Mouse (Mus musculus): ENCODE measurements at regions not wholly inside any gene's neighbourhood (a gene's known extent, or its start where the extent isn't known, plus 50 kb on each side); places are given as distances from the start of the nearest gene placed in this dataset.

GRCm38 (mm10) chr14:111270239-111270638 is 404.7 kb upstream of the Slitrk5 start:
- Histone ChIP-seq H3K27ac (ENCODE audit: insufficient read depth, low read length) (no peak overlapping the region), H3K9ac (ENCODE audit: low read depth, poor library complexity, severe bottlenecking) (no peak overlapping the region), H3K27me3 (ENCODE audit: control insufficient read depth, insufficient read depth, low read length, poor library complexity, severe bottlenecking) (no peaks in the 10 kb centered on the region), H3K4me1 (ENCODE audit: control insufficient read depth, insufficient read depth, low read length) (no peaks in the 10 kb centered on the region), H3K36me3 (ENCODE audit: control insufficient read depth, insufficient read depth, low read length, poor library complexity, severe bottlenecking) (no peaks in the 10 kb centered on the region), H3K9me3 (replicated peaks; ENCODE audit: control insufficient read depth, insufficient read depth, low read length, poor library complexity, severe bottlenecking) (no peaks in the 10 kb centered on the region), H3K4me3 (ENCODE audit: low read depth, low read length) (no peak overlapping the region)
- TF ChIP-seq EP300 (IDR thresholded peaks at IDR 0.05; ENCODE audit: insufficient read depth, low read depth, low read length) = no peak
- no peak for TF ChIP-seq POLR2A (IDR thresholded peaks at IDR 0.05; ENCODE audit: insufficient read depth, low read length)
- TF ChIP-seq CTCF (IDR thresholded peaks at IDR 0.05; ENCODE audit: low read depth, low read length) = no peak

GRCm38 (mm10) chr14:111281354-111281753 is 393.5 kb upstream of the Slitrk5 start:
- no peak overlapping the region for H3K9ac ChIP-seq (ENCODE audit: low read depth, poor library complexity, severe bottlenecking)
- no peak overlapping the region for H3K4me3 ChIP-seq (ENCODE audit: low read depth, low read length)
- H3K27me3 ChIP-seq (ENCODE audit: control insufficient read depth, insufficient read depth, low read length, poor library complexity, severe bottlenecking) = no peaks in the 10 kb centered on the region
- H3K9me3 ChIP-seq (replicated peaks; ENCODE audit: control insufficient read depth, insufficient read depth, low read length, poor library complexity, severe bottlenecking) = no peaks in the 10 kb centered on the region
- H3K27ac ChIP-seq (ENCODE audit: insufficient read depth, low read length) = no peak overlapping the region
- no peaks in the 10 kb centered on the region for H3K4me1 ChIP-seq (ENCODE audit: control insufficient read depth, insufficient read depth, low read length)
- TF ChIP-seq EP300 (IDR thresholded peaks at IDR 0.05; ENCODE audit: insufficient read depth, low read depth, low read length) = no peak
- no peak for TF ChIP-seq POLR2A (IDR thresholded peaks at IDR 0.05; ENCODE audit: insufficient read depth, low read length)
- no peak for TF ChIP-seq CTCF (IDR thresholded peaks at IDR 0.05; ENCODE audit: low read depth, low read length)
- no peaks in the 10 kb centered on the region for H3K36me3 ChIP-seq (ENCODE audit: control insufficient read depth, insufficient read depth, low read length, poor library complexity, severe bottlenecking)

GRCm38 (mm10) chr14:111283681-111284461 is 391.0 kb upstream of the Slitrk5 start:
- TF ChIP-seq EP300 (IDR thresholded peaks at IDR 0.05; ENCODE audit: insufficient read depth, low read depth, low read length) (no peak), POLR2A (IDR thresholded peaks at IDR 0.05; ENCODE audit: insufficient read depth, low read length) (no peak), CTCF (IDR thresholded peaks at IDR 0.05; ENCODE audit: low read depth, low read length) (no peak)
- H3K4me3 ChIP-seq (ENCODE audit: low read depth, low read length) = no peak overlapping the region
- no peaks in the 10 kb centered on the region for H3K9me3 ChIP-seq (replicated peaks; ENCODE audit: control insufficient read depth, insufficient read depth, low read length, poor library complexity, severe bottlenecking)
- H3K27ac ChIP-seq (ENCODE audit: insufficient read depth, low read length) = no peak overlapping the region
- no peaks in the 10 kb centered on the region for H3K36me3 ChIP-seq (ENCODE audit: control insufficient read depth, insufficient read depth, low read length, poor library complexity, severe bottlenecking)
- H3K27me3 ChIP-seq (ENCODE audit: control insufficient read depth, insufficient read depth, low read length, poor library complexity, severe bottlenecking) = no peaks in the 10 kb centered on the region
- no peaks in the 10 kb centered on the region for H3K4me1 ChIP-seq (ENCODE audit: control insufficient read depth, insufficient read depth, low read length)
- H3K9ac ChIP-seq (ENCODE audit: low read depth, poor library complexity, severe bottlenecking) = no peak overlapping the region

GRCm38 (mm10) chr14:111285981-111286380 is 388.9 kb upstream of the Slitrk5 start:
- no peaks in the 10 kb centered on the region for H3K9me3 ChIP-seq (replicated peaks; ENCODE audit: control insufficient read depth, insufficient read depth, low read length, poor library complexity, severe bottlenecking)
- no peaks in the 10 kb centered on the region for H3K4me1 ChIP-seq (ENCODE audit: control insufficient read depth, insufficient read depth, low read length)
- H3K36me3 ChIP-seq (ENCODE audit: control insufficient read depth, insufficient read depth, low read length, poor library complexity, severe bottlenecking) = no peaks in the 10 kb centered on the region
- TF ChIP-seq POLR2A (IDR thresholded peaks at IDR 0.05; ENCODE audit: insufficient read depth, low read length) (no peak), EP300 (IDR thresholded peaks at IDR 0.05; ENCODE audit: insufficient read depth, low read depth, low read length) (no peak), CTCF (IDR thresholded peaks at IDR 0.05; ENCODE audit: low read depth, low read length) (no peak)
- no peak overlapping the region for H3K4me3 ChIP-seq (ENCODE audit: low read depth, low read length)
- H3K27ac ChIP-seq (ENCODE audit: insufficient read depth, low read length) = no peak overlapping the region
- no peaks in the 10 kb centered on the region for H3K27me3 ChIP-seq (ENCODE audit: control insufficient read depth, insufficient read depth, low read length, poor library complexity, severe bottlenecking)
- H3K9ac ChIP-seq (ENCODE audit: low read depth, poor library complexity, severe bottlenecking) = no peak overlapping the region

GRCm38 (mm10) chr14:111295521-111295920 is 379.4 kb upstream of the Slitrk5 start:
- no peak overlapping the region for H3K27ac ChIP-seq (ENCODE audit: insufficient read depth, low read length)
- no peaks in the 10 kb centered on the region for H3K4me1 ChIP-seq (ENCODE audit: control insufficient read depth, insufficient read depth, low read length)
- H3K27me3 ChIP-seq (ENCODE audit: control insufficient read depth, insufficient read depth, low read length, poor library complexity, severe bottlenecking) = no peaks in the 10 kb centered on the region
- TF ChIP-seq EP300 (IDR thresholded peaks at IDR 0.05; ENCODE audit: insufficient read depth, low read depth, low read length) = no peak
- TF ChIP-seq POLR2A (IDR thresholded peaks at IDR 0.05; ENCODE audit: insufficient read depth, low read length) = no peak
- TF ChIP-seq CTCF (IDR thresholded peaks at IDR 0.05; ENCODE audit: low read depth, low read length) = no peak
- H3K9me3 ChIP-seq (replicated peaks; ENCODE audit: control insufficient read depth, insufficient read depth, low read length, poor library complexity, severe bottlenecking) = no peaks in the 10 kb centered on the region
- no peak overlapping the region for H3K9ac ChIP-seq (ENCODE audit: low read depth, poor library complexity, severe bottlenecking)
- no peak overlapping the region for H3K4me3 ChIP-seq (ENCODE audit: low read depth, low read length)
- no peaks in the 10 kb centered on the region for H3K36me3 ChIP-seq (ENCODE audit: control insufficient read depth, insufficient read depth, low read length, poor library complexity, severe bottlenecking)

GRCm38 (mm10) chr14:111297796-111298195 is 377.1 kb upstream of the Slitrk5 start:
- Histone ChIP-seq H3K9ac (ENCODE audit: low read depth, poor library complexity, severe bottlenecking) (no peak overlapping the region), H3K4me1 (ENCODE audit: control insufficient read depth, insufficient read depth, low read length) (no peaks in the 10 kb centered on the region), H3K27ac (ENCODE audit: insufficient read depth, low read length) (no peak overlapping the region), H3K4me3 (ENCODE audit: low read depth, low read length) (no peak overlapping the region), H3K27me3 (ENCODE audit: control insufficient read depth, insufficient read depth, low read length, poor library complexity, severe bottlenecking) (no peaks in the 10 kb centered on the region), H3K9me3 (replicated peaks; ENCODE audit: control insufficient read depth, insufficient read depth, low read length, poor library complexity, severe bottlenecking) (no peaks in the 10 kb centered on the region), H3K36me3 (ENCODE audit: control insufficient read depth, insufficient read depth, low read length, poor library complexity, severe bottlenecking) (no peaks in the 10 kb centered on the region)
- no peak for TF ChIP-seq CTCF (IDR thresholded peaks at IDR 0.05; ENCODE audit: low read depth, low read length)
- no peak for TF ChIP-seq POLR2A (IDR thresholded peaks at IDR 0.05; ENCODE audit: insufficient read depth, low read length)
